Mouse (Mus musculus) thymus, postnatal 36 days (tissue): Measurements from ENCODE around the gene Hdc.

Source experiments
- DNase-seq, 2 experiments: peaks; one replicate each; pipeline ENCODE4 v3.0.0; 2022; ENCODE audit warnings: mixed read lengths in 2 of 2

The Hdc gene

GRCm38 (mm10) chr2:126600533-126600932 is 18.6 kb downstream of the Hdc start:
- DNase-seq, result no peak

- peak in 1 of 2 experiments; percentile 11 for DNase-seq
These were observed 20.1 kb downstream of the Hdc start for GRCm38 (mm10) chr2:126599005-126599404.

DNA sequence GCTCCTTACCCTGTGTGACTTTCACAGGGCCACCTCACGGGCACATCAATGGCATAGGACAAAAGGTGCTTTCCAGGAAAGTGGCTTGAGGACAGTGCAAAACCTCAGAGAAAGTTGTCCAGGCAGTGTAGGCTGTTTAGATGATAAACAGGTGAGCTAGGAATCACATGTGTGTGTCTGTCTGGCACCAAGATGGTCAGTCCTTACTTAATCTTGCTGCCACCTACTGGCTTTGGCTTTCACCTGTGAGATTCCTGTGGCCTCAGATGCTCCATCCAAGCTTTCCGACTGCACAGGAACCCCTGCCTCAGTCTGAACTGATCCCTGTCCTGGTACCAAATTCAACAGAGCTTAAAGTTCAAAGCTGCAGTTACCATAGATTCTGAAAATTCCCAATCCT is 20.7 kb downstream of the Hdc start:
- no peak for DNase-seq

DNA sequence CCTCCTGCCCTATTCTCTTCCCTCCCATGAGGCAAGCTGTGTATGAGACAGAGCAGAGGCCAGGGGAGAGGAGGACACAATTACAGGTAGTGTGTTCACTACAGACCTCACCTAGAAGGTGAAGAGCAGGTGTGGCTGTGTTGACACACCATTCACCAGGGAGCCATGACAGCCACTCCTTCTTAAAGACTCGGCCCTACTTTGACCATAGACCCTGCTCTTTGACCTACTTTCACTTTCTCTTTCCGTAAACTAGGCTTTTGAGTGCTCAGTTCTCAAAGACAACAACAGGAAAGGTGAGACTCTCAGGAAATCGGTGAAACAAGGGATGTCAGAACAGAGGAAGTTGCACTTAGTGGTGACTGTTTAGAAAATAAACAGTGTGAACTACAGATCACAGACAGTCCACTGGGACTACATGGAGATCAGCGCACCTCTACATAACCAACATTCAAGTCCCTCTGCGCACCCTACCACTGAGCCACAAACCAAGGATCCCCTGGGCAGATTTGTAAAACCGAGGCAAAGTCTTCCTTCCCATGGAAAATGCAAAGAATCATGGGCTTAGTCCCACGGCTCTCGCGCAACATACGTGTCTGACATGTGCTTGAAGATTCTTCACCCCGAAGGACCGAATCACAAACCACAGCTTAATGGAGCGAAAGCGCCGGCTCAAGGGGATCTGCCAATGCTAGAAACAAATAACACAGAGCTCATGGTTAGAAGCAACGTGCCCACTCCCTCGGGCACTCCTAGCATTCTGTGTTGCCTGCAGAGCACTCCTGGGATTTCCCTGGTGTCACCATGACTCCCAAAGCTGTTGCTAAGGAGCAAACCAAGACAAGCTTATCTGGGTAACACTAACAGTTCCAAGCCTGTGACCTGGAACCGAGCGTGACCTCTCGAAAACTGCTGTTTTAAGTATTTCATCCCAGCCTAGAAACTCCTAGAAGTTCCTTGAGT is 21.5 kb downstream of the Hdc start:
- DNase-seq, result peak in 1 of 2 experiments; percentile 30

- DNase-seq, result no peak
These were observed 22.6 kb downstream of the Hdc start for GRCm38 (mm10) chr2:126596347-126597072.

DNA sequence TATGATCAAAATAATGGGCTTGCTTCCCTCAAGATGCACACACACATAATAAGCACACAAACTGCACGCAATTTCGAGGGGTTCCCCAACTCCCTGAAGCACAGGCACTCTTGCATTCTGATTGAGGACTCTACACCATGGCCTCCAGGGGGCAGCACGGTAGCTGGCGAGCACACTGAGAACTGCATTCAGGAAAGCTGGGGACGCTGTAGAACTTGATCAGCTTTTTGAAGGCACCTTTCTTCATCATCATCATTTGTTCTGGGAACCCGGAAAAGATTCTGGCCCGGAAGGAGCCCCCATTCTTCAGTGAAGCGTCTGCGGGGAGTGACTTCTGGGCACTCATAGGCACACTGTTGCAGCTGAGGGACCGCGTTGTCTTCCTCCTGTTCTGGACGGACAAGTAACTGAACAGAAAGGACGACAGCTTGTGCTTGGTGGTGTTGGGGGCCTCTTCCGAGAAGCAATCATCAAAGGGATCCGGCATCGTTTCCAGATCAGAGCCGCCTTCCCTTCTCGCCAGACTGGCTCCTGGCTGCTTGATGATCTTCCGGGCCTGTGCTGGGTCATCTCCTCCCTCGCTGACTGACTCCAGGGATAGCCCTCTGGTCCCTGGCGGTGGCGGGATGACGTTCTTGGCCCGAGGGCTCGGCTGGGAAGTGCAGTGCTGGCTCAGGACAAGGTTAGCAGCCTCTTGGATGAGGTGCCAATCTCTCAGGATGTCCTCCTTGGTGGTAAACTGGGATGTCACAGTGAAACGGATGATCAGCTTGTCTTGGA is 25.1 kb downstream of the Hdc start:
- DNase-seq, result peak; percentile 74 to 76

- DNase-seq, result no peak
These were observed 27.8 kb downstream of the Hdc start for GRCm38 (mm10) chr2:126591304-126591703.

DNA sequence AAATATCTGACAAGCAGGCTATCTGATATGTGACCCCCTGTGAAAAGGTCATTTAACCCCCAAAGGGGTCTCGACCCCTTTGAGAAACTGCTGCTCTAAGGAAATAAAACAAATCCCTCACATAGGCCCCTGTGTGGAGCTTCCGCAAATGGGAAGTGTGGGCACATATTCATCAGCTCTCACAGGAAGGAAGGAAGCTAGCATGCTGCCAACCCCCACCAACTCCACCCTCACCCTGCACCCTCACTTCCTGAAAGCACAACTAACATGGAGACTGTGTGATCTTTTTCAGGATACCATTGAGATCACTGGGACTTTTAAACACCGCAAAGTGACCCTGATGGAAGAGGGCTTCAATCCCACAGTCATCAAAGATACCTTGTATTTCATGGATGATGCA is 31.6 kb downstream of the Hdc start:
- DNase-seq, result no peak

- DNase-seq, result no peak
These were observed 34.3 kb downstream of the Hdc start for GRCm38 (mm10) chr2:126584621-126585369.

DNA sequence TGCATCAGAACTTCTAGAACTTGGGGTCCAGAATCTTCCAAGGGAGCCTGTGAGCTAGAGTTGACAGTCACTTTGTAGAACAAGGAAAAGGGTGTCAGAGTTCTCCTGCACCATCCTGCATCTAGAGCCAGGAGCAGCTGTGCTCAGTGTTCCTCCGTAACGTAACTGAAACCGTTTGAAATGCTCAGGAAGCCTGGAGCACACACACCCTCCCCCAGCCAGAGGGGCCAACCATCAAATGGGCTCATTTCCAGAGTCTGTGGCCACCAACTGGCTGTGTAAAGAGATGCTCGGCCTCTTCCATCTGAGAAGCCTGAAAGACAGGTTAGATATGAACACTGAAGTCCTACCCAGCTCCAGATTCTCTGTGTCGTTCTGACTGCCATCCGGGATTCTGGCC is 35.1 kb downstream of the Hdc start:
- DNase-seq, result no peak

DNA sequence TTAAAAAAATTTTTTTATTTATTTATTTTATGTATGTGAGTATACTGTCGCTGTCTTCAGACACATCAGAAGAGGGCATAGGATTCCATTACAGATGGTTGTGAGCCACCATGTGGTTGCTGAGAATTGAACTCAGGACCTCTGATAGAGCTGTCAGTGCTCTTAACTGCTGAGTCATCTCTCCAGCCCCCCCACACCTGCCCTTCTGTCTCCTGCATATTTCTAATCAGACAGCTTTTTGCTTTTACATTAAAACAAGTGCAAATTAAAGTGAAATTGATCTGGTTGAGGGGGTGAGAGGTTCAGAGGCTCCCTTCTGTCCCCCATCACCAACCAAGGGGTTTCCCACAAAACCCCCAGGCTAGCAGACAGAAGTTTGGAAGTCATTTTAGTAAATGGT is 39.8 kb downstream of the Hdc start:
- DNase-seq, result no peak

DNA sequence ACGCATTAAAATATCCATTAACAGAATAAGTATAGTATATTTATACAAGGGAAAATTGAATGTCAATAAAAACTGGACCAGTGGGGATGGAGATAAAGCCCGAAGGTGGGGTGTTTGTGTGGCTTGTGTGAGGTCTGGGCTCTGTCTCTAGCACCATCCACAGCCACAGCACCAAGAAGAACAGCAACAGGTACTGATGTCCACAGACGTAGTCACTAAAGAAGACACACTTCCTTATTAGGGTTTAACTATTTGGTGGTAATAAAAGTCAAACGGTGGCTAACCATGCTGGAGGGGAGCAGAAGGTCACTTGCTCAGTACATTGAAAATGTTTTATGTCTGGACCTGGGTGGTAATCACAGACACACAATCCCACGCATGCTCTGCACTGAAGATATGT is 41.7 kb downstream of the Hdc start:
- no peak for DNase-seq

GRCm38 (mm10) chr2:126575391-126576176 is 43.5 kb downstream of the Hdc start:
- no peak for DNase-seq

- DNase-seq, result no peak
These were observed 46.4 kb downstream of the Hdc start for GRCm38 (mm10) chr2:126572747-126573146.

GRCm38 (mm10) chr2:126572163-126572562 is 46.9 kb downstream of the Hdc start:
- no peak for DNase-seq

- DNase-seq, result no peak
These were observed 55.5 kb downstream of the Hdc start for GRCm38 (mm10) chr2:126563411-126564105.

- no peak for DNase-seq
These were observed 59.0 kb downstream of the Hdc start for GRCm38 (mm10) chr2:126560094-126560493.

DNA sequence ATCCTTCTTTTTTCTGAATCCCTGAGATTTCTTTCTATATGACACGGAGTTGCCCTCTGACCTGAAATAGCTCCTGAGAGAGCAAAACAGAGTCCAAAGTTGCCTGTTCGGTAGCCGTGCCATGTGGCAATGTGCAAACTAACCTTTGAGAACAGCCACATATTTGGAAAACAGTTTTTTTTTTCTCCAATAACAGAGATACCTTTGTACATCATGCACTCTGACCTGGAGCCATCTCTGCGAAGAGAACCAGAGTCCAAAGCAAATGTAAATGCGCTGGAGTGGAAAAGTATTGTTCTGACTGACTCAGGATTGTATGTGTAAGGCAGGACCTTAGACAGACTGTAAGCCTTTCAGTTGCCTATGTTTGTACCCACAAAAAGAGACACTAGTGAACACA is 63.6 kb downstream of the Hdc start:
- no peak for DNase-seq

DNA sequence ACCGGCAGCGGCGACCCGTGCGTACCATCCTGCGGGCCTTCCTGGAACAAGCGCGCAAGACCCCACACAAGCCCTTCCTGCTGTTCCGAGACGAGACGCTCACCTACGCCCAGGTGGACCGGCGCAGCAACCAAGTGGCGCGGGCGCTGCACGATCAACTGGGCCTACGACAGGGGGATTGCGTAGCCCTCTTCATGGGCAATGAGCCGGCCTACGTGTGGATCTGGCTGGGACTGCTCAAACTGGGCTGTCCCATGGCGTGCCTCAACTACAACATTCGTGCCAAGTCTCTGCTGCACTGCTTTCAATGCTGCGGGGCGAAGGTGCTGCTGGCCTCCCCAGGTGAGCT is 65.8 kb downstream of the Hdc start:
- DNase-seq, result no peak

DNA sequence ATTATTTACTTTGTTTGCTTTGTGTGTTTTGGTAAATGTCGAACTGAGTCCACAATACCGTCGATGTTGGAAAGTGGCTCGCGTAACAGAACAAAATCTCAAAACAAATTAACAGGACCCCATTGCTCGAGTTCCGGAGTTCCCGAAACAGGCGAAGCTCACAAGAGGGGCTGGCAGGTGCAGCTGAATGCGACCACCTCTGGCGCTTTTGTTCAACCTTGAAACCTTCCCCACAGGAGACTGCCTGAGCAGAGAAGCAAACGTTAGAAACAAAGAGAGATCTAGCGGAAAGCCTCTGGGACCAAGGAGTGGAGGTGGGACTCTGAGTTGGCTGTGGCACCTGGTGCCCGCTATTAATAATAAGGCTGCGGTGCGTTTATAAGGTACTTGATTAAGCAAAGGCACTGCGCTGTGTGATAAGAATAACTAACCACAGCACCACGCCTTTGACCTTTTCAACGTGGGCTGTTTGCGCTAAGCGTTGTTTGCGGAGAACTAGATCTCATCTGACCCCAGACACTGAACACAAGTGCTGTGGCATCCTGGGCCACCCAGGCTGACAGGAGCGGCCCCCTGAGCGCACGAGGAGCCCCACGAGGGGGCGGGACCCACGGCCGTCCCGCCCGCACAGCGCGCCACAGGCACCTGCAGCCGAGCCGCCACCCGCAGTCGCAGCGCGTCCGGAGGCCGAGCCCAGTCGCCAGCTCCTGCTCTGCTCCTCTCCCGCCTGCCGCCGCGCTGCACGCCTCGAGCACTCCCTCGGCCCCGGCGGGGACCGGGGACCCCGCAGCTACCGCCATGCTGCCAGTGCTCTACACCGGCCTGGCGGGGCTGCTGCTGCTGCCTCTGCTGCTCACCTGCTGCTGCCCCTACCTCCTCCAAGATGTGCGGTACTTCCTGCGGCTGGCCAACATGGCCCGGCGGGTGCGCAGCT is 66.5 kb downstream of the Hdc start, which contains the start of gene Slc27a2:
Slc27a2 (plus strand) TSS at position 51 of the 934 bp plus-strand sequence.
- DNase-seq, result peak; percentile 49 to 65
